25 mouse cellular contexts compared by ENCODE assay signal in genomic region chr19:34753243-34753642, GRCm38 (mm10). TPM values are rescaled to one million over a fixed set of nuclear protein-coding genes. Genes with fewer than 3 reads are reported as not detected.
A peak's percentile ranks its signal among the peaks of the same experiment; 100 is the strongest.
DNase-seq lines count a peak whose midpoint lies in the region; ATAC-seq lines count a peak whose summit lies in the region.
"Had no signal": no experiment of that assay in that cellular context is flagged by ENCODE, and none has a peak within 500 bp of the region (broad histone marks: within the 10 kb centered on the region; RNA-seq: fewer than 3 reads in every experiment).

No protein-coding gene starts in this region.

- no peaks in the 10 kb centered on the region for H3K27me3 ChIP-seq in heart, embryonic 12.5 days (replicated peaks)
- no peaks in the 10 kb centered on the region for H3K27me3 ChIP-seq in liver, embryonic 16.5 days (ENCODE audit: control insufficient read depth, insufficient read depth, low read depth, low read length)
- H3K27me3 ChIP-seq in liver, embryonic 11.5 days (replicated peaks; ENCODE audit: control insufficient read depth, insufficient read depth, low read length): no peaks in the 10 kb centered on the region
- H3K27me3 ChIP-seq: embryonic facial prominence, embryonic 15.5 days; limb, embryonic 15.5 days; megakaryocyte, embryonic 14.5 days; midbrain, embryonic 13.5 days had no signal

- H3K36me3 ChIP-seq in heart, embryonic 12.5 days: no peaks in the 10 kb centered on the region
- H3K36me3 ChIP-seq in liver, embryonic 16.5 days (ENCODE audit: control insufficient read depth, insufficient read depth): no peaks in the 10 kb centered on the region
- H3K36me3 ChIP-seq in liver, embryonic 11.5 days (ENCODE audit: control insufficient read depth, insufficient read depth, low read length): no peaks in the 10 kb centered on the region
- H3K36me3 ChIP-seq: embryonic facial prominence, embryonic 15.5 days; limb, embryonic 15.5 days; midbrain, embryonic 13.5 days had no signal

- no peak overlapping the region for H3K9ac ChIP-seq in heart, embryonic 12.5 days
- no peak overlapping the region for H3K9ac ChIP-seq in liver, embryonic 16.5 days (ENCODE audit: low read depth, low read length)
- no peak overlapping the region for H3K9ac ChIP-seq in liver, embryonic 11.5 days (ENCODE audit: low read depth, low read length)
- H3K9ac ChIP-seq: embryonic facial prominence, embryonic 15.5 days; hindbrain, embryonic 14.5 days; limb, embryonic 15.5 days; midbrain, embryonic 13.5 days had no signal

- 0 out of 2 replicates have a peak, but pooled peaks cover 7% of the 10 kb centered on the region for H3K9me3 ChIP-seq in heart, embryonic 12.5 days (replicated peaks)
- no peaks in the 10 kb centered on the region for H3K9me3 ChIP-seq in liver, embryonic 16.5 days (replicated peaks; ENCODE audit: control insufficient read depth, low read length)
- H3K9me3 ChIP-seq in liver, embryonic 11.5 days (ENCODE audit: control insufficient read depth, low read length): no peaks in the 10 kb centered on the region
- H3K9me3 ChIP-seq: embryonic facial prominence, embryonic 15.5 days; limb, embryonic 15.5 days; midbrain, embryonic 13.5 days had no signal

- peak; percentile 72 for ATAC-seq in heart, embryonic 12.5 days (ENCODE audit: insufficient number of reproducible peaks, low FRiP score)
- 0 out of 2 replicates have a peak, but pooled peaks have one; percentile 30 for ATAC-seq in liver, embryonic 16.5 days (ENCODE audit: low read depth)
- ATAC-seq in liver, embryonic 11.5 days (replicated peaks; ENCODE audit: low FRiP score): no peak
- ATAC-seq: forebrain, embryonic 14.5 days; inflammation-experienced regulatory T-cells, adult 6 months; midbrain, embryonic 13.5 days had no signal

- H3K27ac ChIP-seq in heart, embryonic 12.5 days (ENCODE audit: poor library complexity, severe bottlenecking): no peak overlapping the region
- H3K27ac ChIP-seq in liver, embryonic 16.5 days (ENCODE audit: low read length): no peak overlapping the region
- H3K27ac ChIP-seq in liver, embryonic 11.5 days (ENCODE audit: low read depth, low read length): no peak overlapping the region
- H3K27ac ChIP-seq: embryonic facial prominence, embryonic 15.5 days; hindbrain, embryonic 14.5 days; limb, embryonic 15.5 days; midbrain, embryonic 13.5 days had no signal

- no peak for DNase-seq in heart, adult 18-20 months
- no peak for DNase-seq in liver, embryonic 11.5 days (ENCODE audit: low spot score)
- peak; percentile 22 for DNase-seq in embryo, embryonic 10.5 days (ENCODE audit: low spot score)
- DNase-seq in embryo, embryonic 11 days: peak; percentile 19
- DNase-seq in layer of hippocampus, adult 11-12 months (ENCODE audit: low spot score): no peak
- DNase-seq: adrenal gland, adult 2 months; cerebellum, adult 11 months; cerebellum, adult 9-11 months; gastrocnemius, postnatal 14 days; kidney, adult 2 months; kidney, postnatal 10 days; left cerebral cortex, postnatal 4 days; lung, postnatal 14 days; thymus, adult 18-20 months; thymus, postnatal 36 days had no signal

- H3K4me3 ChIP-seq in heart, embryonic 12.5 days: no peak overlapping the region
- no peak overlapping the region for H3K4me3 ChIP-seq in liver, embryonic 16.5 days (ENCODE audit: low read depth, low read length)
- H3K4me3 ChIP-seq in liver, embryonic 11.5 days (ENCODE audit: low read depth, low read length): no peak overlapping the region
- H3K4me3 ChIP-seq: embryonic facial prominence, embryonic 15.5 days; limb, embryonic 15.5 days; megakaryocyte, embryonic 14.5 days; midbrain, embryonic 13.5 days had no signal

- WGBS in heart, embryonic 12.5 days: 9% methylated on average over 5 of the region's 5 CpGs
- 41% methylated on average over 5 of the region's 5 CpGs for WGBS in liver, embryonic 16.5 days (ENCODE audit: insufficient replicate concordance)
- WGBS in liver, embryonic 11.5 days: 45% methylated on average over 5 of the region's 5 CpGs

- peaks cover 18% of the 10 kb centered on the region for H3K4me1 ChIP-seq in heart, embryonic 12.5 days (replicated peaks)
- no peaks in the 10 kb centered on the region; the same call in none of the 2 replicates for H3K4me1 ChIP-seq in liver, embryonic 16.5 days (ENCODE audit: control insufficient read depth, low read depth, low read length)
- H3K4me1 ChIP-seq in liver, embryonic 11.5 days (replicated peaks; ENCODE audit: control insufficient read depth, insufficient read depth, low read length): 0 out of 2 replicates have a peak, but pooled peaks cover 2% of the 10 kb centered on the region
- H3K4me1 ChIP-seq: embryonic facial prominence, embryonic 15.5 days; limb, embryonic 15.5 days; midbrain, embryonic 13.5 days had no signal

- no peak overlapping the region for H3K4me2 ChIP-seq in heart, embryonic 12.5 days
- H3K4me2 ChIP-seq in liver, embryonic 16.5 days (ENCODE audit: low read depth, low read length): no peak overlapping the region
- no peak overlapping the region for H3K4me2 ChIP-seq in liver, embryonic 11.5 days
- H3K4me2 ChIP-seq: embryonic facial prominence, embryonic 15.5 days; hindbrain, embryonic 14.5 days; limb, embryonic 15.5 days; midbrain, embryonic 13.5 days had no signal

RNA-seq across cellular contexts. Expression of gene Slc16a12, which starts 6.2 kb away (rescaled TPM):
- 37.2 and 37.8 TPM in 2 replicates for polyA plus RNA-seq in heart, embryonic 12.5 days (2016; fragmentation: Nextera tagmentation; extraction: Ambion mirVana)
- total RNA-seq in heart, adult 18-20 months (2021): 1 to 10 TPM; 1.0 to 1.7 TPM
- 15.3 and 16.5 TPM in 2 replicates for polyA plus RNA-seq in liver, embryonic 16.5 days (2015; fragmentation: Nextera tagmentation; extraction: Ambion mirVana)
- 11.6 and 13.0 TPM in 2 replicates for polyA plus RNA-seq in liver, embryonic 11.5 days (2014; fragmentation: Nextera tagmentation; extraction: Ambion mirVana)
- total RNA-seq: MEL had no signal

Comparison
In these comparisons a context has a peak if more than half of its experiments do, and no peak if none do; other contexts are left out.
1. DNase-seq: peak in embryo, embryonic 10.5 days (single experiment) and embryo, embryonic 11 days (single experiment); none in heart, adult 18-20 months (0 of 2), liver, embryonic 11.5 days (single experiment) and layer of hippocampus, adult 11-12 months (single experiment).